Mouse (Mus musculus): ENCODE results near the gene Ctxn1.

Gene Ctxn1

DNA sequence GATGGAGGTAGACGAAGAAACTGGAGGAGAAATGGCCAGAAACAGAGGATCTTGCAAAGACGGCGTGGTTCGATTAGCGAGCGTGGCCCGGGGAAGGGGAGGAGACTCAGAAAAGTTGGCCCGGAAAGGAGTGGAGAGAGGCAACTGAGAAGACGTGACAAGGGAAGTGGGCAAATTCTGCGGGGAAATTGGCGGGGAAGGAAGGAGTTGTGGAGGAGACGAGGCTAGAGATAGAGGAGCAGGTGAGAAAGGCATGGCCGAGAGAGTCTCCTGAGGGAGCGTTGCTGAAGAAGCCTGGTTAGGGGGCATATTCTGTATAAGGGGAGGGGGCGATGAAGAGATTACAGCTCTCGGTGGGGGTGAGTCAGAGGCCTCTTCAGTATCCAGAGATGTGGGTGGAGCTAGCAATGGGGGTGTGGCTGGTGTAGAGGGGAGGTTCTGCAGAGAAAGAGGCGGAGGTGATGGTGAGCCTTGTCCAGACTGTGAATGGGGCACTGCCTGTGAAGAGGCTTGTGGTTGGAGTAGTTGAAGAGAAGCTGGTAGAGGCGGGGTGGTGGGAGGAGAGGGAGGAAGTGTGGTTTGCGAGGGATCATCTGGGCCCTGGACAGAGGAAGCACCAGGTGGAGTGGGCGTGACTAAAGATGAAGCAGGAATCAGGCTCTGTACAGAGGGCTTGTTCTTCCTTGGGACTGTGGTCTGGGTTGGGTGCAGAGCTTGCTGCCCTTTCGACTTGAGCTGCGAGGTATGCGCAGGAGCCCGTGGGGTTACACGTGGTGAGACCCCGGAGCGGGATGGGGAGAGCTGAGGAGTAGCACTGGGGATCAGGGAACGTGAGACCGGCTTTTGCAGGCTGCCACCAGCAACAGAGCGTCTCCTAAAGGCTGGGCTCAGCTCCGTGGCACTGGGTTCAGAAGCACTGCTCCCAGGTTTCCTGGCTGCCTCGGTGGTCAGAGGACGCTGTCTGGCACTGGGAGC lies 44.8 kb downstream of the Ctxn1 start:
- peak; percentile 21 for DNase-seq (ENCODE audit: low read depth, low spot score)

DNA sequence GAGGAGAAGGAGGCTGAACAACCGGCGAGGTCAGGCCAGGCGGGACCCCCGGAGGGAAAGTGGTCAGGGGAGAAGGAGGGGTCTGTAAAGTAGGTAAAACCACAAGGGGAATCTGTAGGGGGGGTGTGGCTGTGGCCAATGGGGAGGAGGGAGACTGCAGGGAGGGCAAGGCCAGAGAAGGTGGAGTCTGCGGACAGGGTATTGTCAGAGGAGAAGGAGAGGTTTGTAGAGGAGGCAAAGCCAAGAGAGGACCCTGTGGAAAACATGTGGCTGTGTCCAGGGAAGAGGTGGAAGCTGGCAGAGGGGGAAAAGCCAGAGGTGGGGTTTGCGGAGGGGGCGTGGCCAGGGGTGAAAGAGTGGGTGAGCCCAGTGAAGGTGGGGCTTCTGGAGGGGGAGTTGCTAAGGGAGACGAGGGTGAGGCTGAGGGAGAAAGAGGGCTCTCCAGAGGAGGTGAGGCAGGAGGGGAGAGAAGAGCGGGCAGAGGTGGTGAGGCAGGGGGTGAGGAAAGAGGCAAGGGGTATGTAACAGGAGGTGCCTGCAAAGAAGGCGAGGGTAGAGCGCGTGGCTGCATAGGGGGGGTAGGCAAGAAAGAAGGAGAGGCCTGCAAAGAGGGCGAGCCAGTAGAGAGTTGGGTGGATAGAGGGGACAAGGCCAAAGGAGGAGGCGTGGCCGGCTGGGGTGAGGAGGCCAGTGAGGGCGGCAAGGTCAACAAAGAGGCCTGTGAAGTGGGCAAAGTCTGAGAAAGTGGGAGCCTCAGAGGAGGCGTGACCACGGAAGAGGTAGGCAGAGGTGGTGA lies 45.7 kb downstream of the Ctxn1 start:
- no peak for DNase-seq (ENCODE audit: low read depth, low spot score)

DNA sequence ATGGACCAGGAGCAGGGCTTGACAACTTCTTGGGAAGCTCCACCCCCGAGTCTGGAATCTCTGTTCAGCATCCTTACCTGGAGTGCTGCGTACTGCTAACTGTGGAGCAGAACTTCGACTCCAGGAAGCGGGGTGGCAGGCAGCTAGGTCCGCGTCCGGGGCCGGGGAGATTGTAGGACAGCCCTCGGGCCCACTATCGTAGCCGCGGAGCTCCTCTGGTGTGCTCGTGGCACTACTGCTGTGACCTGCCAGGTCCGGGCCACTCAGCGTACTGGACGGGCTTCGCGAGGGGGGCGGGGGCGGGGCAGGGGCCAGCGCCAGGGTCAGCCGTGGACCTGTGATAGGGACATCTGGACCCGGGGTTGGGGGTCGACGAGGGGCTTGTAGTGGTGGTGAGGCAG lies 46.3 kb downstream of the Ctxn1 start:
- no peak for DNase-seq (ENCODE audit: low read depth, low spot score)

DNA sequence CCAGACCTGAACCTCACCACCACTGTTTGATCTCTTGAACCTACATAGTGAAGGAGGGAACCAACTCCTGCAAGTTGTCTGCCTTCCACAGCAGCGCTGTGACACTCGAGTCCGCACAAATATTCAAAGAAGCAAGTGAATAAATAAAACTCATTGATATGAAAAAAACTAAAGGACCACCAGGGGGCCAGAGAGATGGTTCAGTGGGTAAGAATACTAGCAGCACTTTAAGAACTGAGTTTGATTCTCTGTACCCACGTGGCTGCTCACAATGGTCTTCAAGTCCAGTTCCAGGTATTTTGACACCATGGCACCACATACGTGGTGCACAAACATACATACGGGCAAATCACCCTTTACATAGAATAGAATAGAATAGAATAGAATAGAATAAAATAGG lies 48.0 kb downstream of the Ctxn1 start:
- DNase-seq (ENCODE audit: low read depth, low spot score), result peak; percentile 24
